Mouse (Mus musculus): Measurements from ENCODE around the gene Sdr9c7.
"Not testable (repeated sequence)": the region's sequence is repeated elsewhere in the genome, so short reads cannot be mapped to it uniquely, and the experiment has no call there.

Gene Sdr9c7

GRCm38 (mm10) chr10:127907386-127907951 is 9.2 kb downstream of the Sdr9c7 start:
- DNase-seq (ENCODE audit: low spot score) = no peak

GRCm38 (mm10) chr10:127915578-127915977 is 17.3 kb downstream of the Sdr9c7 start:
- no peak for DNase-seq (ENCODE audit: low spot score)

GRCm38 (mm10) chr10:127917183-127917582 is 18.9 kb downstream of the Sdr9c7 start:
- not testable (repeated sequence) for DNase-seq (ENCODE audit: low spot score)

- no peak for DNase-seq (ENCODE audit: low spot score)
Measured at GRCm38 (mm10) chr10:127917651-127918050, 19.3 kb downstream of the Sdr9c7 start.

GRCm38 (mm10) chr10:127922241-127922640 is 23.9 kb downstream of the Sdr9c7 start:
- no peak for DNase-seq (ENCODE audit: low spot score)

- no peak for DNase-seq (ENCODE audit: low spot score)
Measured at GRCm38 (mm10) chr10:127923024-127923423, 24.7 kb downstream of the Sdr9c7 start.

GRCm38 (mm10) chr10:127924597-127925378 is 26.5 kb downstream of the Sdr9c7 start:
- DNase-seq (ENCODE audit: low spot score) = no peak

GRCm38 (mm10) chr10:127927737-127928136 is 29.4 kb downstream of the Sdr9c7 start:
- DNase-seq (ENCODE audit: low spot score) = no peak

GRCm38 (mm10) chr10:127932290-127932926 is 34.1 kb downstream of the Sdr9c7 start:
- no peak for DNase-seq (ENCODE audit: low spot score)

GRCm38 (mm10) chr10:127936271-127936670 is 38.0 kb downstream of the Sdr9c7 start:
- no peak for DNase-seq (ENCODE audit: low spot score)

- no peak for DNase-seq (ENCODE audit: low spot score)
Measured at GRCm38 (mm10) chr10:127936747-127937409, 38.6 kb downstream of the Sdr9c7 start.

- peak; percentile 23 for DNase-seq (ENCODE audit: low spot score)
Measured at GRCm38 (mm10) chr10:127937428-127938010, 39.2 kb downstream of the Sdr9c7 start.

- not testable (repeated sequence) for DNase-seq (ENCODE audit: low spot score)
Measured at GRCm38 (mm10) chr10:127939667-127940066, 41.3 kb downstream of the Sdr9c7 start.

GRCm38 (mm10) chr10:127945432-127946064 is 47.2 kb downstream of the Sdr9c7 start:
- DNase-seq (ENCODE audit: low spot score) = peak; percentile 32

- no peak for DNase-seq (ENCODE audit: low spot score)
Measured at GRCm38 (mm10) chr10:127949596-127950130, 51.3 kb downstream of the Sdr9c7 start.

- DNase-seq (ENCODE audit: low spot score) = no peak
Measured at GRCm38 (mm10) chr10:127951390-127951789, 53.1 kb downstream of the Sdr9c7 start.

GRCm38 (mm10) chr10:127951821-127952220 is 53.5 kb downstream of the Sdr9c7 start:
- no peak for DNase-seq (ENCODE audit: low spot score)

- DNase-seq (ENCODE audit: low spot score) = no peak
Measured at GRCm38 (mm10) chr10:127955034-127955433, 56.7 kb downstream of the Sdr9c7 start.

- DNase-seq (ENCODE audit: low spot score) = peak; percentile 43
Measured at GRCm38 (mm10) chr10:127956168-127956816, 58.0 kb downstream of the Sdr9c7 start.

GRCm38 (mm10) chr10:127959161-127959679 is 60.9 kb downstream of the Sdr9c7 start:
- no peak for DNase-seq (ENCODE audit: low spot score)
